12 mouse cellular contexts compared by ENCODE assay signal in the genomic region with DNA sequence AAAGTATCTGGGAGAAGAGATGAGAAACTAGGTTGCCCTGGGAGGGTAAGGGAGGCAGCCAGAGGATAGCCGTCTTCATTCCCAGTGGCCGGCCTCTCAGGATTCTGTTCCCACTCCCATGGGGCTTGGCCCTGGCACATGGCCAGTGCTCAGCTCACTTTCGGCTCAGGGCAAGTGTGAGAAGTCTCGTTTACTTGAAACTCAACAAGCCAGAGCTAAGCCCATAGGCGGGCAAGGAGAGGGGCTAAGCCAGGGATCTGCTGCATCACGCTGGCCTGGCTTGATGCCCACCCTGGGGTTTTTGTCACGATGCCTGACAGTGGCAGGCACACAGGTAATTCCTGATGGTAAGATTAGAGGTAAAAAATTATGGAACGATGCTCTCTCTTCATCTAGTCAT. TPM values are rescaled to one million over a fixed set of nuclear protein-coding genes. Genes with fewer than 3 reads are reported as not detected.
A peak's percentile ranks its signal among the peaks of the same experiment; 100 is the strongest.
DNase-seq lines count a peak whose midpoint lies in the region; ATAC-seq and TF ChIP-seq lines count a peak whose summit lies in the region.
"Had no signal": no experiment of that assay in that cellular context is flagged by ENCODE, and none has a peak within 500 bp of the region (broad histone marks: within the 10 kb centered on the region; RNA-seq: fewer than 3 reads in every experiment).

No protein-coding gene starts in this region.

- ATAC-seq in midbrain, postnatal 0 days (ENCODE audit: low FRiP score), result no peak
- ATAC-seq in midbrain, embryonic 15.5 days (replicated peaks), result no peak
- peak; percentile 40 for ATAC-seq in megakaryocyte progenitor cell, adult 5-6 weeks (replicated peaks; ENCODE audit: poor library complexity)
- ATAC-seq: liver, embryonic 12.5 days had no signal

- no peaks in the 10 kb centered on the region for H3K4me1 ChIP-seq in midbrain, postnatal 0 days (ENCODE audit: insufficient read depth, low read length)
- H3K4me1 ChIP-seq in midbrain, embryonic 15.5 days, result peaks cover 12% of the 10 kb centered on the region; the same call in 1 of the 2 replicates
- H3K4me1 ChIP-seq: liver, embryonic 12.5 days had no signal

- no peak overlapping the region for H3K9ac ChIP-seq in midbrain, postnatal 0 days (replicated peaks; ENCODE audit: low read length, poor library complexity, severe bottlenecking)
- no peak overlapping the region for H3K9ac ChIP-seq in midbrain, embryonic 15.5 days
- H3K9ac ChIP-seq: liver, embryonic 12.5 days had no signal

- 55% methylated on average over 8 of the region's 8 CpGs for WGBS in midbrain, postnatal 0 days
- 71% methylated on average over 8 of the region's 8 CpGs for WGBS in midbrain, embryonic 15.5 days

- peak; percentile 32 to 55 for DNase-seq in heart, postnatal 10 days
- no peak for DNase-seq in heart, postnatal 25 days (ENCODE audit: low spot score)
- DNase-seq in midbrain, postnatal 0 days (ENCODE audit: low spot score), result peak; percentile 32
- DNase-seq in gastrocnemius, adult 2 months, result peak; percentile 88
- no peak for DNase-seq in thymus, postnatal 14 days
- no peak for DNase-seq in urinary bladder, adult 18-20 months (ENCODE audit: low spot score in 2 of 2)

- H3K9me3 ChIP-seq in midbrain, postnatal 0 days (ENCODE audit: low read length), result no peaks in the 10 kb centered on the region
- H3K9me3 ChIP-seq in midbrain, embryonic 15.5 days, result no peaks in the 10 kb centered on the region
- H3K9me3 ChIP-seq: G1E; liver, embryonic 12.5 days had no signal

- intact Hi-C loops in heart, postnatal 10 days (cut with DNase I), result loop anchor here (2.0 to 5.0 kb wide), 3 partner anchors 17 to 290 kb away; no protein-coding TSS in a partner anchor
- intact Hi-C loops in heart, postnatal 25 days (cut with DNase I), result loop anchor here (5.0 kb wide), 3 partner anchors 105 to 290 kb away; a partner anchor contains a TSS
- intact Hi-C loops in gastrocnemius, adult 2 months (cut with DNase I), result loop anchor here (5.0 kb wide), 4 partner anchors 40 to 290 kb away; a partner anchor contains a TSS

- no peaks in the 10 kb centered on the region for H3K27me3 ChIP-seq in midbrain, postnatal 0 days (ENCODE audit: insufficient read depth, low read length)
- H3K27me3 ChIP-seq in midbrain, embryonic 15.5 days (replicated peaks), result no peaks in the 10 kb centered on the region

- no peak for TF ChIP-seq CTCF in midbrain, postnatal 0 days (IDR thresholded peaks at IDR 0.05)
- TF ChIP-seq CTCF in gastrocnemius, adult 2 months (IDR thresholded peaks at IDR 0.05), result no peak

- H3K4me2 ChIP-seq in midbrain, postnatal 0 days (ENCODE audit: low read depth, low read length, poor library complexity, severe bottlenecking), result no peak overlapping the region
- H3K4me2 ChIP-seq in midbrain, embryonic 15.5 days, result no peak overlapping the region
- H3K4me2 ChIP-seq: liver, embryonic 12.5 days had no signal

- no peak overlapping the region for H3K27ac ChIP-seq in midbrain, postnatal 0 days (ENCODE audit: low read depth, low read length)
- no peak overlapping the region for H3K27ac ChIP-seq in midbrain, embryonic 15.5 days
- H3K27ac ChIP-seq in gastrocnemius, adult 2 months, result peak overlapping the region; percentile 67
- H3K27ac ChIP-seq: kidney, postnatal 0 days; liver, embryonic 12.5 days had no signal

- no peaks in the 10 kb centered on the region for H3K36me3 ChIP-seq in midbrain, postnatal 0 days (ENCODE audit: insufficient read depth, low read length)
- H3K36me3 ChIP-seq in midbrain, embryonic 15.5 days (replicated peaks), result no peaks in the 10 kb centered on the region
- H3K36me3 ChIP-seq: G1E; liver, embryonic 12.5 days had no signal

- H3K4me3 ChIP-seq in midbrain, postnatal 0 days (ENCODE audit: low read depth, low read length), result no peak overlapping the region
- no peak overlapping the region for H3K4me3 ChIP-seq in midbrain, embryonic 15.5 days
- H3K4me3 ChIP-seq in gastrocnemius, adult 2 months, result no peak overlapping the region
- H3K4me3 ChIP-seq: liver, embryonic 12.5 days; myocyte had no signal

RNA-seq across cellular contexts. Expression of a gene that starts 8.4 kb away (rescaled TPM):
- 100 to 1,000 TPM; 247 to 258 TPM for total RNA-seq in heart, postnatal 10 days (2021)
- 100 to 1,000 TPM; 180 to 195 TPM for total RNA-seq in heart, postnatal 25 days (2021)
- total RNA-seq in midbrain, postnatal 0 days (2014; rRNA removed), result 45.8 and 51.7 TPM in 2 replicates
- 160 and 168 TPM in 2 replicates for polyA plus RNA-seq in midbrain, postnatal 0 days (2015; fragmentation: Nextera tagmentation; extraction: Ambion mirVana)
- 179 and 197 TPM in 2 replicates for polyA plus RNA-seq in midbrain, embryonic 15.5 days (2015; fragmentation: Nextera tagmentation; extraction: Ambion mirVana)
- 100 to 1,000 TPM; 191 to 213 TPM for total RNA-seq in gastrocnemius, adult 2 months (2021)
- total RNA-seq in megakaryocyte progenitor cell, adult 5-6 weeks (2015), result 550 and 649 TPM in 2 replicates
- 166 and 174 TPM in 2 replicates for total RNA-seq in megakaryocyte progenitor cell, adult 5-6 weeks (2017)

RNA-seq across cellular contexts. Expression of a gene that starts 18.0 kb away (rescaled TPM):
- total RNA-seq in heart, postnatal 10 days (2021), result 10 to 100 TPM; 15.9 to 19.0 TPM
- total RNA-seq in heart, postnatal 25 days (2021), result 1 to 10 TPM; 8.9 to 9.9 TPM
- 26.0 and 29.6 TPM in 2 replicates for total RNA-seq in midbrain, postnatal 0 days (2014; rRNA removed)
- polyA plus RNA-seq in midbrain, postnatal 0 days (2015; fragmentation: Nextera tagmentation; extraction: Ambion mirVana), result 15.2 and 18.2 TPM in 2 replicates
- polyA plus RNA-seq in midbrain, embryonic 15.5 days (2015; fragmentation: Nextera tagmentation; extraction: Ambion mirVana), result 28.5 and 29.0 TPM in 2 replicates
- 1 to 10 TPM; 5.9 to 9.7 TPM for total RNA-seq in gastrocnemius, adult 2 months (2021)
- 45.6 and 48.8 TPM in 2 replicates for total RNA-seq in megakaryocyte progenitor cell, adult 5-6 weeks (2015)
- total RNA-seq in megakaryocyte progenitor cell, adult 5-6 weeks (2017), result 78.3 and 81.2 TPM in 2 replicates

RNA-seq across cellular contexts. Expression of a gene that starts 37.8 kb away (rescaled TPM):
- total RNA-seq in heart, postnatal 10 days (2021), result 10 to 100 TPM; 22.2 to 23.7 TPM
- 10 to 100 TPM; 21.2 to 22.5 TPM for total RNA-seq in heart, postnatal 25 days (2021)
- total RNA-seq in midbrain, postnatal 0 days (2014; rRNA removed), result 18.6 and 18.8 TPM in 2 replicates
- 9.6 and 12.9 TPM in 2 replicates for polyA plus RNA-seq in midbrain, postnatal 0 days (2015; fragmentation: Nextera tagmentation; extraction: Ambion mirVana)
- polyA plus RNA-seq in midbrain, embryonic 15.5 days (2015; fragmentation: Nextera tagmentation; extraction: Ambion mirVana), result 10.8 and 11.2 TPM in 2 replicates
- 10 to 100 TPM; 17.7 to 22.3 TPM for total RNA-seq in gastrocnemius, adult 2 months (2021)
- 38.4 and 42.3 TPM in 2 replicates for total RNA-seq in megakaryocyte progenitor cell, adult 5-6 weeks (2015)
- total RNA-seq in megakaryocyte progenitor cell, adult 5-6 weeks (2017), result 26.8 and 36.1 TPM in 2 replicates

Comparison
In these comparisons a context has a peak if more than half of its experiments do, and no peak if none do; other contexts are left out.
1. DNase-seq: peak in heart, postnatal 10 days (2 of 2), midbrain, postnatal 0 days (single experiment) and gastrocnemius, adult 2 months (single experiment); none in heart, postnatal 25 days (single experiment), thymus, postnatal 14 days (single experiment) and urinary bladder, adult 18-20 months (0 of 2).